Mouse (Mus musculus) left cerebral cortex, adult 2 months (tissue): Measurements from ENCODE around the gene Taf5. TPM values are rescaled to one million over a fixed set of nuclear protein-coding genes. Genes with fewer than 3 reads are reported as not detected.
A peak's percentile ranks its signal among the peaks of the same experiment; 100 is the strongest.

Experiments used
- DNase-seq, 2 experiments: peaks; one replicate each; pipeline ENCODE4 v3.0.0; 2021 to 2022; ENCODE audit warnings: low spot score in 2 of 2, mixed read lengths in 1 of 2; ENCODE audit errors: extremely low spot score in 1 of 2
- H3K27ac ChIP-seq: fragments of 200-600 bp; 2 replicates; pipeline ENCODE4 v1.8.1; 2022
- H3K4me3 ChIP-seq: fragments of 200-600 bp; 2 replicates; pipeline ENCODE4 v1.8.1; 2022
- CTCF ChIP-seq: fragments of 200-600 bp; IDR thresholded peaks from 2 replicates; pipeline ENCODE4 v1.8.1; 2022; ENCODE audit warnings: antibody characterized with exemption, mild to moderate bottlenecking, moderate library complexity
- intact Hi-C: fragments of 180-260 bp; cut with DNase I; formaldehyde crosslinking; loops from one replicate; pipeline ENCODE4 v1.15.1; 2025
- total RNA-seq, 2 experiments: library from RNA; stranded (reverse); gene quantifications; 2 replicates each; pipeline ENCODE4 v1.2.3; 2021

The Taf5 gene
- total RNA-seq, 2 experiments from 2014 or later = 6.7 to 7.1 TPM

- peak; percentile 83 to 86 for DNase-seq
- Histone ChIP-seq H3K27ac (peak overlapping the region; percentile 85), H3K4me3 (peak overlapping the region; percentile 96)
- intact Hi-C loops = loop anchor here (1.0 kb wide), 1 partner anchor 17 kb away; no protein-coding TSS in a partner anchor
- TF ChIP-seq CTCF = peak; percentile 37
Measured at GRCm38 (mm10) chr19:47067924-47068611, 522 bp downstream of the Taf5 start.

DNA sequence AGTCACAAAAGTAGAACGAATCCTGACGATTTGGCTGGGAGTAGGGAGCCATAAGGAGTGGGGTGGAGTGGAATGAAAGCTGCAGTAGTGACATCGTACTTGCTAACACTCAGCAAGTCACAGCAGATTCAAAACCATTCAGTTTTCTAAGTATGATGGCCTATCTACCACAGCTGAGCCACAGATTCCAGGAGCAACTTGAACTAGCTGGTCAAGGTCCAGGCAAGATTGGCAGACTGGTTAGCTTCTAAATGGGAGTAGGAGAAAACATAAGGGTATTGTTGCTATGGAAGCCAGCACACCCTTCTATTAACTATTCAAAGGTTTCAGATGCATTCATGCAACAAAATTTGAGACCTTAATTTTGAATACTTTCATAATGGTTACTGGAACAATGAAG, 20.7 kb downstream of the Taf5 start:
- no peak overlapping the region for H3K27ac ChIP-seq
- no peak for DNase-seq
- TF ChIP-seq CTCF = no peak
- intact Hi-C loops = no loop called here
- H3K4me3 ChIP-seq = peak overlapping the region; percentile 72; the same call in 1 of the 2 replicates

DNA sequence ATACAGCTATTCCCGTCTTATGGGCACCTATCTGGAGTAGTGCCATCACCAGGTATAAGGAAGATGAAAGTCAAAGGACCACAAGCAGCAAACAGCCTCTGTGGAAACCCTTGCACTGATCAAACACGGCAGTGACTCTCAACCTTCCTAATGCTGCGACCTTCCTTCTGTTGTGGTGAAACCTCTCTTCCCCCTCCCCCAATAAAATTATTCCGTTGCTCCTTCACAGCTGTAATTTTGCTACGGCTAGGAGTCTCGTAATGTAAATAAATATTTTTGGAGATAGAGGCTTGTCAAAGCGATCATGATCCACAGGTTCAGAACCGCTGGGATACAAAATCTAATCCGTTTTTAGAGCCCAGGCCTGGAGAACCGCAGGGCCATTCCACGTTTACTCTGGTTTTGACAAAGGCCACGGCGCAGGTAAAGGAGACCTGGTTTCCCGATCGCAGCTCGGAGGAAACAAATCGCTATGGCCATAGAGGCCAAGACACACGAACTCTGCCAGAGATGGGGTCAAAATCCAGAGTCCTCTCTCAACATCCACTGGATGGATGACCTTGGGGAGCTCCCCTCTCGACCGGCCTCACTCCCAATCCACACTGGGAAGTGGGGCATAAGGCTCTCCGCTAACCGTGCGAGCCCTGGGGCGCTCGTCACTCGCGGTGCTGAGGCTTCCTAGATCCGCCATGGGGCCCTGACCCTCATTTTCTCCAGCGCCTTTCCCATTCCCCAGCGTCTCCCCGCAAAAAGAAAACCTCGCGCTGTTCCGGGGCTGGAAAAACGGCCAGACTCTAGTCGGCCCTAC, 22.4 kb downstream of the Taf5 start:
- Histone ChIP-seq H3K4me3 (peak overlapping the region; percentile 72), H3K27ac (peak overlapping the region; percentile 99)
- intact Hi-C loops = no loop called here
- no peak for TF ChIP-seq CTCF
- peak in 1 of 2 experiments; percentile 19 for DNase-seq

GRCm38 (mm10) chr19:47090550-47091156, 23.1 kb downstream of the Taf5 start, which contains the start of the genes Usmg5 and Pdcd11:
TSS of gene Usmg5 (minus strand) at chr19:47090647.
TSS of gene Pdcd11 (plus strand) at chr19:47090768.
- intact Hi-C loops = no loop called here
- no peak for TF ChIP-seq CTCF
- H3K27ac ChIP-seq = peak within 1 kb of the TSS; percentile 99
- peak within 1 kb of the TSS; percentile 72 for H3K4me3 ChIP-seq
- DNase-seq = peak; percentile 97 to 98

GRCm38 (mm10) chr19:47101080-47101479, 33.5 kb downstream of the Taf5 start:
- H3K4me3 ChIP-seq = no peak overlapping the region
- no peak for TF ChIP-seq CTCF
- no peak for DNase-seq
- intact Hi-C loops = no loop called here
- no peak overlapping the region for H3K27ac ChIP-seq

- intact Hi-C loops = no loop called here
- no peak for TF ChIP-seq CTCF
- Histone ChIP-seq H3K4me3 (no peak overlapping the region), H3K27ac (no peak overlapping the region)
- DNase-seq = no peak
Measured at GRCm38 (mm10) chr19:47104641-47105271, 37.2 kb downstream of the Taf5 start.

DNA sequence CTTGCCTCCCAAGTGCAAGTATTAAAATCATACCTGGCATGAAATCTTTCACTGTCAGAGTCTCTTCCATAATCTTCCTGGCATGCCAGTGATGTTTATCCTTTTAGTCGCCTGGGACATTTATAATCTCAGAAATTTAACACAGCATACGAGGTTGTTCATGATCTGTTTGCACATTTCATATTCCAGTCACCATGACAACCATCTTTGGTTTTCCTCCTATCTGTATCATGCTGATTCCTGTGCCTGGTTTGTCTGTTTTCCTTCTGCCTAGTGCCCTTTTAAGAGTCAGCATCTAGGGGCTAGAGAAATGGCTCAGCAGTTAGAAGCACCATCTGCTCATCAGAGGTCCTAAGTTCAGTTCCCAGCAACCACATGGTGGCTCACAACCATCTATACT, 51.1 kb downstream of the Taf5 start:
- no peak for DNase-seq
- intact Hi-C loops = no loop called here
- no peak overlapping the region for H3K27ac ChIP-seq
- TF ChIP-seq CTCF = no peak
- no peak overlapping the region for H3K4me3 ChIP-seq

DNA sequence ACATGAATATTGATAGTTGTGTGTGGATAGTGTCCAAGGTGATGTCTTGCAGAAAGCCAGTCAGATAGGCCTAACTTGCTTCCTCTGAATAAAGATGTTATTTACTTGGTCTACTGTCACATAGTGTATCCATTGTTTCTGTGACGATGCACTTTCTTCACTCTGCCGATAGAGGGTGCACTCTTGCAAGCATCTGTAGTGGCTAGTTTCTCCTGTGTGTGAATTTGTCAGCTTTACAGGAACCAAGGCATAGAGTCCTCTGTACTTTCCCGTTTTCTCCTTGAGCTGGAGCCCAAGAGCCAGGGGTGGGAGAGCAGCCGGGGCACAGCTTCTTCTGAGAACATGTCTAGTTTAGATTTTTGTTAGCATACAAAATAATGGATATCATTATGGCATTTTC, 53.5 kb downstream of the Taf5 start:
- no peak overlapping the region for H3K27ac ChIP-seq
- no peak overlapping the region for H3K4me3 ChIP-seq
- no peak for DNase-seq
- TF ChIP-seq CTCF = peak; percentile 76
- intact Hi-C loops = loop anchor here (1.0 kb wide), 1 partner anchor 47 kb away; no protein-coding TSS in a partner anchor

DNA sequence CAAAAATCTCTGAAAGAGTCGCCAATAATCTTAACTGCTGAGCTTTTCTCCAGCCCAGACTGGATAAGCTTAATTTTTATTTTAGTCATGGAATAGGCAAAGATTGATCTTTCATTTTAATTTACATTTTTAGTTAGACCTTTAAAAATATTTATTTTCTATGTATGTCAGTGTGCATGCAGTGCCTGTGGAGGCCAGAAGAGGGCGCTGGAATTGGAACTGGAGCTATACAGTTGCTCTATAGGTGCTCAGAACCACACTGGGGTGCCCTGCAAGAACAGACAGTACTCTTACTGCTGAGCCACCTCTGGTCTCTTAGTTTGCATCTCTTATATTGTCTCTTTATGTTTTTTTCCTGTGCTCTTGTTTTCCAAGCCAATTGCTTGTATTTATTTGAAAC, 55.3 kb downstream of the Taf5 start:
- TF ChIP-seq CTCF = peak; percentile 65
- no peak overlapping the region for H3K27ac ChIP-seq
- no peak overlapping the region for H3K4me3 ChIP-seq
- intact Hi-C loops = no loop called here
- no peak for DNase-seq

GRCm38 (mm10) chr19:47128164-47128563, 60.6 kb downstream of the Taf5 start:
- no peak overlapping the region for H3K4me3 ChIP-seq
- no peak for TF ChIP-seq CTCF
- DNase-seq = no peak
- intact Hi-C loops = no loop called here
- 0 out of 2 replicates have a peak overlapping the region, but pooled peaks have one; percentile 13 for H3K27ac ChIP-seq

DNA sequence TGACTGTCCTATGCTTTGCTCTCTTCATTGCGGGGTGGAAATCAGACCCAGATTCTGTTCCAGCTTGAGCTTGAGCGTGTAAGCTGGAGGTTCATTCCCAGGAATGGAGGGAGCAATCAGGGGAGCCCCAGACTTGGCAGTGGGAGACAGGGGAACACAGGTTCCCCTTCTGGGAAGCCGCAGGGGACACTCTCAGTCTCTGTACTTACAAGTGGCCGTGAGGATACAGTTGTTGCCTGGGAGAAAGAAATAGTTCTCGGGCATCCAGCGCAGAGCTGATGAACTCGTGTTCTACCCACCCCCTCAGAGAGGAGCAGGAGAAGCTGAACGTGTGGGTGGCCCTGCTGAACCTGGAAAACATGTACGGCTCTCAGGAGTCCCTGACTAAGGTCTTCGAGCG, 61.3 kb downstream of the Taf5 start:
- no peak overlapping the region for H3K27ac ChIP-seq
- intact Hi-C loops = no loop called here
- no peak for DNase-seq
- H3K4me3 ChIP-seq = no peak overlapping the region
- TF ChIP-seq CTCF = no peak
